25 mouse cellular contexts compared by ENCODE assay signal in genomic region chr4:35148326-35148725, GRCm38 (mm10). TPM values are rescaled to one million over a fixed set of nuclear protein-coding genes. Genes with fewer than 3 reads are reported as not detected.
DNase-seq lines count a peak whose midpoint lies in the region; ATAC-seq and TF ChIP-seq lines count a peak whose summit lies in the region.
"Had no signal": no experiment of that assay in that cellular context is flagged by ENCODE, and none has a peak within 500 bp of the region (broad histone marks: within the 10 kb centered on the region; RNA-seq: fewer than 3 reads in every experiment).

No protein-coding gene starts in this region.

- no peak overlapping the region for H3K9ac ChIP-seq in liver, adult 2 months (ENCODE audit: low read depth, low read length)
- H3K9ac ChIP-seq in liver, postnatal 0 days (replicated peaks): no peak overlapping the region
- H3K9ac ChIP-seq in midbrain, embryonic 11.5 days (ENCODE audit: low read length): no peak overlapping the region
- no peak overlapping the region for H3K9ac ChIP-seq in midbrain, embryonic 15.5 days

- H3K9me3 ChIP-seq in liver, postnatal 0 days (ENCODE audit: low read length): no peaks in the 10 kb centered on the region
- no peaks in the 10 kb centered on the region for H3K9me3 ChIP-seq in midbrain, embryonic 11.5 days (ENCODE audit: control insufficient read depth, low read length)
- no peaks in the 10 kb centered on the region for H3K9me3 ChIP-seq in midbrain, embryonic 15.5 days
- H3K9me3 ChIP-seq: G1E had no signal

- H3K4me2 ChIP-seq in liver, postnatal 0 days (ENCODE audit: low read depth, low read length): no peak overlapping the region
- no peak overlapping the region for H3K4me2 ChIP-seq in midbrain, embryonic 11.5 days
- no peak overlapping the region for H3K4me2 ChIP-seq in midbrain, embryonic 15.5 days

- peak; percentile 72 for DNase-seq in liver, adult 2 months (ENCODE audit: extremely low read depth, low read depth, low spot score)
- no peak for DNase-seq in liver, postnatal 0 days
- peak; percentile 68 for DNase-seq in midbrain, embryonic 11.5 days (ENCODE audit: low spot score, missing footprints)
- DNase-seq: adrenal gland, adult 2 months; adrenal gland, adult 8-10 months; adrenal gland, postnatal 10 days; adrenal gland, postnatal 14 days; adrenal gland, postnatal 25 days; adrenal gland, postnatal 36 days; B cell, adult 2 months; cerebellum, adult 11 months; cerebellum, adult 11-12 months; cerebellum, adult 18-20 months had no signal

- no peak for TF ChIP-seq CTCF in liver, adult 2 months (IDR thresholded peaks at IDR 0.05; ENCODE audit: low read depth, low read length)
- no peak for TF ChIP-seq CTCF in liver, postnatal 0 days (IDR thresholded peaks at IDR 0.05; ENCODE audit: low read depth)

- no peak overlapping the region for H3K4me3 ChIP-seq in liver, adult 2 months (ENCODE audit: insufficient read depth, low read depth, low read length)
- H3K4me3 ChIP-seq in liver, postnatal 0 days (ENCODE audit: low read depth, low read length): no peak overlapping the region
- no peak overlapping the region for H3K4me3 ChIP-seq in midbrain, embryonic 11.5 days (ENCODE audit: low read depth, low read length)
- no peak overlapping the region for H3K4me3 ChIP-seq in midbrain, embryonic 15.5 days

- H3K79me2 ChIP-seq in liver, adult 2 months (ENCODE audit: control insufficient read depth, insufficient read depth, low read length): peaks cover 32% of the 10 kb centered on the region; the same call in 1 of the 2 replicates

- H3K27me3 ChIP-seq in liver, adult 2 months (ENCODE audit: control insufficient read depth, insufficient read depth, low read length): no peaks in the 10 kb centered on the region
- no peaks in the 10 kb centered on the region for H3K27me3 ChIP-seq in liver, postnatal 0 days (ENCODE audit: insufficient read depth, low read length)
- H3K27me3 ChIP-seq in midbrain, embryonic 11.5 days (ENCODE audit: control insufficient read depth, insufficient read depth, low read length): no peaks in the 10 kb centered on the region
- H3K27me3 ChIP-seq in midbrain, embryonic 15.5 days (replicated peaks): no peaks in the 10 kb centered on the region
- H3K27me3 ChIP-seq: CH12.LX, Patski had no signal

- no peak for ATAC-seq in liver, postnatal 0 days
- ATAC-seq in midbrain, embryonic 11.5 days (ENCODE audit: low FRiP score): no peak
- ATAC-seq in midbrain, embryonic 15.5 days (replicated peaks): no peak
- ATAC-seq: activated CD4-positive, CD25-positive, alpha-beta regulatory T cell, adult 4 months; CD4-positive, CD25-positive, alpha-beta regulatory T cell, adult 4 months; Patski had no signal

- H3K27ac ChIP-seq in liver, adult 2 months (replicated peaks; ENCODE audit: insufficient read depth, low read depth, low read length): no peak overlapping the region
- H3K27ac ChIP-seq in liver, postnatal 0 days (ENCODE audit: low read depth): no peak overlapping the region
- no peak overlapping the region for H3K27ac ChIP-seq in midbrain, embryonic 11.5 days (ENCODE audit: low read depth, low read length)
- no peak overlapping the region for H3K27ac ChIP-seq in midbrain, embryonic 15.5 days

- H3K4me1 ChIP-seq in liver, adult 2 months (ENCODE audit: control insufficient read depth, insufficient read depth, low read length): peaks cover 17% of the 10 kb centered on the region; the same call in 1 of the 2 replicates
- H3K4me1 ChIP-seq in liver, postnatal 0 days (ENCODE audit: insufficient read depth): peaks cover 7% of the 10 kb centered on the region
- H3K4me1 ChIP-seq in midbrain, embryonic 11.5 days (ENCODE audit: control insufficient read depth, insufficient read depth, low read length): no peaks in the 10 kb centered on the region
- no peaks in the 10 kb centered on the region for H3K4me1 ChIP-seq in midbrain, embryonic 15.5 days

- no peak for TF ChIP-seq EP300 in liver, postnatal 0 days (IDR thresholded peaks at IDR 0.05; ENCODE audit: low read depth)

- WGBS in liver, adult 2 months: 39% methylated on average over 4 of the region's 4 CpGs
- 74% methylated on average over 4 of the region's 4 CpGs for WGBS in liver, postnatal 0 days (ENCODE audit: insufficient replicate concordance)
- 91% methylated on average over 4 of the region's 4 CpGs for WGBS in midbrain, embryonic 11.5 days
- WGBS in midbrain, embryonic 15.5 days: 90% methylated on average over 4 of the region's 4 CpGs

- TF ChIP-seq POLR2A in liver, adult 2 months (IDR thresholded peaks at IDR 0.05; ENCODE audit: extremely low read depth, insufficient read depth, low read length): no peak

- H3K36me3 ChIP-seq in liver, adult 2 months (ENCODE audit: control insufficient read depth, insufficient read depth, low read length): no peaks in the 10 kb centered on the region
- no peaks in the 10 kb centered on the region for H3K36me3 ChIP-seq in liver, postnatal 0 days (replicated peaks; ENCODE audit: insufficient read depth, low read length)
- no peaks in the 10 kb centered on the region for H3K36me3 ChIP-seq in midbrain, embryonic 11.5 days (ENCODE audit: control insufficient read depth, insufficient read depth, low read length)
- no peaks in the 10 kb centered on the region for H3K36me3 ChIP-seq in midbrain, embryonic 15.5 days (replicated peaks)
- H3K36me3 ChIP-seq: G1E had no signal

RNA-seq across cellular contexts. Expression of gene Ifnk, which starts 3.5 kb away (rescaled TPM):
- not detected in 2 replicates for total RNA-seq in liver, adult 2 months (2014; rRNA removed)
- not detected in 2 replicates for polyA plus RNA-seq in liver, adult 2 months (2012; rRNA removed)
- 0.27 and 0.50 TPM in 2 replicates for polyA plus RNA-seq in liver, postnatal 0 days (2015; fragmentation: Nextera tagmentation; extraction: Ambion mirVana)
- 0.46 TPM in 1 of 2 replicates, not detected in the other for polyA plus RNA-seq in midbrain, embryonic 11.5 days (2014; fragmentation: Nextera tagmentation; extraction: Ambion mirVana)
- polyA plus RNA-seq in midbrain, embryonic 15.5 days (2015; fragmentation: Nextera tagmentation; extraction: Ambion mirVana): not detected in 2 replicates
- total RNA-seq: adrenal gland, adult 18-20 months; adrenal gland, adult 2 months; adrenal gland, postnatal 10 days; adrenal gland, postnatal 14 days; adrenal gland, postnatal 25 days; adrenal gland, postnatal 36 days; adrenal gland, postnatal 4 days; CH12.LX; ES-E14; G1E; MEL had no signal
- polyA plus RNA-seq: activated CD4-positive, CD25-positive, alpha-beta regulatory T cell, adult 4 months; adrenal gland, adult 2 months; brain, embryonic 14.5 days; C2C12; G1E; Patski had no signal

RNA-seq across cellular contexts. Expression of gene Mob3b, which starts 9.0 kb away (rescaled TPM):
- total RNA-seq in liver, adult 2 months (2014; rRNA removed): 18.3 and 23.6 TPM in 2 replicates
- 13.4 and 16.5 TPM in 2 replicates for polyA plus RNA-seq in liver, adult 2 months (2012; rRNA removed)
- polyA plus RNA-seq in liver, postnatal 0 days (2015; fragmentation: Nextera tagmentation; extraction: Ambion mirVana): 13.6 and 14.2 TPM in 2 replicates
- 16.5 and 18.3 TPM in 2 replicates for polyA plus RNA-seq in midbrain, embryonic 11.5 days (2014; fragmentation: Nextera tagmentation; extraction: Ambion mirVana)
- 5.6 and 5.8 TPM in 2 replicates for polyA plus RNA-seq in midbrain, embryonic 15.5 days (2015; fragmentation: Nextera tagmentation; extraction: Ambion mirVana)
- polyA plus RNA-seq: G1E had no signal
